Comparison of ENCODE assay signal across 28 mouse cellular contexts in the genomic region with DNA sequence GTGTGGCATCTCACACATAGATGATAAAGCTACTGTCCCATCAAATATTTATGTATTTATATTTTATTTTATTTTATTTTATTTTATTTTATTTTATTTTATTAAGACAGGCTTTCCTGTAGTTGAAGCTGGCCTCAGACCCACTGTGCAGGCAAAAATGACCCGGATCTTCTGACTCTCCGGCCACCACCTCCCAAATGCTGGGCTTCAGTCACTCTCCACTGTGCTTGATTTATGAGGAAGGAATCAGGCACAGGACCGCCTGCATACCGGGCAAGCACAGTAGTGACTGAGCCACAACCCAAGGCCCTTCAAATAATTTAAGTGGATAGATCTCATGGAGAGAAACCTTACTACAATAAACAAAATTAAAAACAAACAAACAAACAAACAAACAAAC.
"Had no signal": no experiment of that assay in that cellular context is flagged by ENCODE, and none has a peak within 500 bp of the region (broad histone marks: within the 10 kb centered on the region; RNA-seq: fewer than 3 reads in every experiment).

No protein-coding gene starts in this region.

- H3K9me3 ChIP-seq: embryonic facial prominence, embryonic 10.5 days; embryonic facial prominence, embryonic 12.5 days; embryonic facial prominence, embryonic 13.5 days; embryonic facial prominence, embryonic 15.5 days; forebrain, embryonic 10.5 days; forebrain, embryonic 12.5 days; forebrain, embryonic 13.5 days; forebrain, embryonic 15.5 days had no signal

- DNase-seq: cerebellum, adult 2 months; cerebellum, adult 8-10 months; cerebellum, adult 9-10 months; cerebellum, adult 9-11 months; cerebellum, postnatal 10 days; cerebellum, postnatal 14 days; cerebellum, postnatal 25 days; cerebellum, postnatal 36 days; embryo, embryonic 11 days; forebrain, postnatal 0 days; gastrocnemius, adult 2 months; gastrocnemius, postnatal 10 days; gastrocnemius, postnatal 14 days; gastrocnemius, postnatal 25 days; gastrocnemius, postnatal 36 days; heart, adult 18-20 months; heart, adult 2 months had no signal

- ATAC-seq: forebrain, embryonic 13.5 days; forebrain, embryonic 14.5 days; forebrain, embryonic 15.5 days; forebrain, embryonic 16.5 days; forebrain, postnatal 0 days had no signal

- H3K27me3 ChIP-seq: embryonic facial prominence, embryonic 12.5 days; embryonic facial prominence, embryonic 13.5 days; embryonic facial prominence, embryonic 15.5 days; forebrain, embryonic 12.5 days; forebrain, embryonic 13.5 days; forebrain, embryonic 15.5 days had no signal

- H3K36me3 ChIP-seq: embryonic facial prominence, embryonic 10.5 days; embryonic facial prominence, embryonic 12.5 days; embryonic facial prominence, embryonic 13.5 days; embryonic facial prominence, embryonic 15.5 days; forebrain, embryonic 10.5 days; forebrain, embryonic 12.5 days; forebrain, embryonic 15.5 days had no signal

- H3K4me2 ChIP-seq: embryonic facial prominence, embryonic 12.5 days; embryonic facial prominence, embryonic 13.5 days; embryonic facial prominence, embryonic 15.5 days; forebrain, embryonic 12.5 days; forebrain, embryonic 13.5 days; forebrain, embryonic 15.5 days had no signal

- H3K9ac ChIP-seq: embryonic facial prominence, embryonic 12.5 days; embryonic facial prominence, embryonic 13.5 days; embryonic facial prominence, embryonic 15.5 days; forebrain, embryonic 12.5 days; forebrain, embryonic 13.5 days; forebrain, embryonic 15.5 days; forebrain, postnatal 0 days had no signal

- H3K27ac ChIP-seq: embryonic facial prominence, embryonic 10.5 days; embryonic facial prominence, embryonic 12.5 days; embryonic facial prominence, embryonic 13.5 days; embryonic facial prominence, embryonic 15.5 days; forebrain, embryonic 10.5 days; forebrain, embryonic 12.5 days; forebrain, embryonic 13.5 days; forebrain, embryonic 15.5 days; gastrocnemius, adult 2 months; heart, adult 2 months had no signal

- H3K4me3 ChIP-seq: embryonic facial prominence, embryonic 10.5 days; embryonic facial prominence, embryonic 12.5 days; embryonic facial prominence, embryonic 13.5 days; embryonic facial prominence, embryonic 15.5 days; erythroblast, embryonic 14.5 days; forebrain, embryonic 10.5 days; forebrain, embryonic 12.5 days; forebrain, embryonic 13.5 days; forebrain, embryonic 15.5 days; gastrocnemius, adult 2 months; heart, adult 2 months had no signal
